Mouse (Mus musculus) liver, postnatal 0 days (tissue): ENCODE measurements around the gene Bicra.
A peak's percentile ranks its signal among the peaks of the same experiment; 100 is the strongest.

ENCODE experiments used
- CTCF ChIP-seq: sonication (generic); IDR thresholded peaks from 2 replicates; pipeline ENCODE4 v1.5.1; 2016; ENCODE audit warnings: antibody characterized with exemption, low read depth
- EP300 ChIP-seq: IDR thresholded peaks from 2 replicates; pipeline ENCODE4 v1.6.1; 2016; ENCODE audit warnings: antibody characterized with exemption, low read depth, mild to moderate bottlenecking

DNA sequence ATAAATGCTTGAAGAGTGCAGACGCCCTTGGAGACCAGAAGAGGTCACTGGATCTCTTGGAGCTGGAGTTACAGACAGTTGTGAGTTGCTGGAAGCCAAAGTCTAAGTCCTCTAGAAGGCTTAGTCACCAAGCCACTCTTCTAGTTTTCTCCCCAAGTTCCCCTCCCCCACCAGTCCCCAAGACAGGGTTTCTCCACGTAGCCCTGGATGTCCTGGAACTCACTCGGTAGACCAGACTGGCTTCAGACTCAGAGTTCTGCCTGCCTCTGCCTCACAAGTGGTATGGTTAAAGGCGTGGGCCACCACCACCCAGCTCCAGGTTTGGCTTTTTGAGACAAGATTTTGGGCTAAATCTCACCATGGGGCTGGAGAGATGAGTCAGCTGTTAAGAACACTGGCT lies 7.2 kb upstream of the Bicra start:
- TF ChIP-seq EP300 (no peak), CTCF (0 out of 2 replicates have a peak, but pooled peaks have one; percentile 4)
